Mouse (Mus musculus): ENCODE data around the gene 4921539E11Rik.

4921539E11Rik gene
- long read RNA-seq, experiment 1: 0 reads
- long read RNA-seq, experiment 2: 0 reads

DNA sequence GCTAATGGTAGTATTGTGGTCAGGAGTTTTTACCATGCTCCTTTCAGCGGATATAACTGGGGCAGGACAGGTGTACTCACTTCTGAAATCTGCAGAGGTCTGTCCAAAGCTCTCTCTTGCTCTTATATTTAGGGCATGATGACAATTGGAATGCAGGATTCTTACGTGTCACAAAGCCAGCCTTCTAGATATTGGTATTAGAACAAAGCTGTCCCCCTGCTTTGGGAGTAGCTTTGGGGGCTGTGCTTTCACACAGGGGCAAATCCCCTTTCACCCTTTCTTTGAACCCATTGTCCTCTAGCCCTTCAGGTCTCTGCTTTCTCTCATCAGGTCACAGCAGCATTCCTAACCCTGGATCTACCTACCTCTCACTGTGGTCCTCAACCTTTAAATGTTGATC is at the start of gene 4921539E11Rik:
TSS of gene 4921539E11Rik (minus strand) at position 101 of the 400 bp plus-strand sequence.
- intact Hi-C loops (cut with DNase I): no loop called here

DNA sequence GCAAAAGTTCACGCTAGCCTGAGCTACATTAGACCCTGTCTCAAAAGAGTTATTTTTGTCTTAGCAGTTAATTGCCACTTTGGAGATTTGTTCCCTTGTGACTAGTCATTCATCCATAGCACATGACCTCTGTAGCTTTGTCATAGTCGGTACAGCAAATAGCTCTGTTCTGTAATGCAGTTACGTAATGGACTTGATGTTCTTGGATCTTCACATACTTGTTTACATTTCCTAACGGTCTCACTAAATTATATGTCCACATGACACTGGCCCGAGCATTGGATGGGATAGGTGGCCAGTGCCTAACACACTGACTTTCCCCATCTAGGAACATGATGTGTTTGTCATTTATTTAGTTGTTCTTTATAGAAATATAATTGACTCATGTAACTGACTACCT is 44.5 kb upstream of the 4921539E11Rik start:
- intact Hi-C loops (cut with DNase I): no loop called here

DNA sequence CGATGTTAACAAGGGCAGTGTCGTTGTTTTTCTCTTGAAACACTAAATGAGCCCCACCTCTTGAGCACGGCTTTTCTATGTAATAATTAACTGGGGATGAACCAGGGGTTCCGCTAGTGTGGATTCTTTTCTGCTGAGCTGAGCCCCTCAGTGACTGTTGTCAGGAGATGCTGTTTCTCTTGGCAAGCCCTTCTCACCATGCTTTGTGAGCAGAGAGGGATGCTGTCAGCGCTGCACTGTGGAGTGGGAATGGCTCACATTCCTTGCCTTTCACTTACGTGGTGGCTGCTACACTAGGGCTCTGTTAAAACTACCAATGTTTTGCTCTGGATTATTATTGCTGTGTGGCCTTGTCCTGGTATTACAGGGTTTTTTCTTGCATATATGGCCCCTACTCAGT is 38.7 kb upstream of the 4921539E11Rik start:
- intact Hi-C loops (cut with DNase I): no loop called here

DNA sequence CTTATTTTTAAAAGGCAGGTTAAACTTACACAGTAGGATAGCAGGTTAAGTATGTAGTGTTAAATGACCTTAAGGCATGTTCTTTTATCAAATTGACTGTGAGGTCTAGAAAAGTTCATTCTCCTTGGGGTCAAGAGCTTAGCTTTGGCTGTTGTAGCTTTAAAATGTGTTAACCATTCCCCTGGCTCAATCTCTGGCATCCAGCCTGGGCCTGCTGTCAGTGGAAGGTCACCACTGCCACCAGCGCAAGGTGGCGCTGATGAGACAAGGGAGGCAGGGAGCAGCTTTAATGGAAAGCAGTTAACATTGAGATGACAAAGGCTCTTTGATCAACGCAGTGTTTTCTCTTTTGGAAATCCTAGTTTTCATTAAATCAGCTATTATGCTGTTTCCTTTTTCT is 36.3 kb upstream of the 4921539E11Rik start:
- intact Hi-C loops (cut with DNase I): no loop called here

DNA sequence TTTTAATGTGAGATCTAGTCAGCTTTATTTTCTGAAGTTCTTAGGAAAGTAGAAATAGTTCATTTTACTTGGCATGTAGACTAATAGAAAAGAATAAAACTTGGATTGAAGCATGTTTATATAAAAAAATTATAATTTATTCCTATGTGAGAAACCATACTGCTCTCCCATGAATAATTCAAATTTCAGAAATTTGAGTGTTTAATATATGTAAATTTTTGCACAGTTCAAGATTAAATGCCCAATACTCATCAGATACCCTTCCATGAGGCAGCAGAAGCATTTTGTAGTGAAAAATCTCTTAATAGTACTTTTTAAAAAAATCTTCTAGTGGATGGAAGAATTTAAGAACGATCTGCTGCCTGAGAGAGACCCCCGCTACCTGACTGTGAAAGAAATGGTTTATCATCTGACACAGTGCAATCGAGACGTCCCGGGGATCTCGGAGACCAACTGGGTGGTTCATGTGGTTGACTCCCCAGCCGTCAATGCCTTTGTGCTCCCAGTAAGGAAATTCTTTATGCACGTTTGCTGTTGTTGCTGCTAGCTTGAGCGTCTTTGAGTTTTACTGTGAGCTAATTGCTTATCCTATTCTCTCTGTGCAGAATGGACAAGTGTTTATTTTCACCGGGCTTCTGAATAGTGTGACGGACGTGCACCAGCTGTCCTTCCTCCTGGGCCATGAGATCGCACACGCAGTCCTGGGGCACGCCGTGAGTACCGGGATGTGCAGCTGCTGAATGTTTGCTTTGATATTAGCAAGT is 34.2 kb upstream of the 4921539E11Rik start:
- intact Hi-C loops (cut with DNase I): no loop called here

DNA sequence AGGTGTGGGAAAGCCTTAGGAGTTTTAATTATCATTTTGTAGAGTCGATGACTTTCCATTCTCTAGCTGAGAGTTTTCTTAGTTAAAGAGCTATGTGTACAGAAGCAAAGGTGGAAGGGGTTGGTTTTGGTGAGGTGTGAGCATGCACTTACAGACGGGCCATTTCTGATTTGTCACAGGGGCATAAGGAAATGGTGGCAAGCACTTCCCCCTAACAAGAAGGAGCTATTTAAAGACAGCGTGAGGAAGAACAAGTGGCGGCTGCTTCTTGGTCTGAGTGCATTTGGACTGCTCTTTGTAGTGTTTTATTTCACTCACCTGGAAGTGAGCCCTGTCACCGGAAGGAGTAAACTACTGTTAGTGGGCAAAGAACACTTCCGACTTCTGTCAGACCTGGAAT is 30.8 kb upstream of the 4921539E11Rik start:
- intact Hi-C loops (cut with DNase I): no loop called here

DNA sequence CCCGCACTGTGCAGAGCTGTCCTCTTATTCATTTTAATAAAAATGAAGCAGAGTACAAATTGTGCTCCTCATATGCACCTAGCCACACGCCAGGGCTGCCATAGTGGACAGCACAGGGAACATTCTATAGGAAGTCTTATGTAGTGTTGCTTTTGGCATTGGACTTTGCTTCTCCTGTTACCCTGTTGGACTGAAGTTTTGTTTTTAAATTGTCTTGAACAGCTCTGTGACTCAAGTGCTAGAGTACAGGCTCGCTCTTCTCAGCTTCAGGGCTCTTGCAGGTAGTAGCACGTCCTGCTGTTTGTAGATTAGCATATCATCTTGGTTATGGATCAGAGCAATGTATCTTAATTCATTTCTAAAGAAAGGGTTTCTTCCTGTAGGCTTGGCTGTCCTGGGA is 25.2 kb upstream of the 4921539E11Rik start:
- intact Hi-C loops (cut with DNase I): no loop called here

DNA sequence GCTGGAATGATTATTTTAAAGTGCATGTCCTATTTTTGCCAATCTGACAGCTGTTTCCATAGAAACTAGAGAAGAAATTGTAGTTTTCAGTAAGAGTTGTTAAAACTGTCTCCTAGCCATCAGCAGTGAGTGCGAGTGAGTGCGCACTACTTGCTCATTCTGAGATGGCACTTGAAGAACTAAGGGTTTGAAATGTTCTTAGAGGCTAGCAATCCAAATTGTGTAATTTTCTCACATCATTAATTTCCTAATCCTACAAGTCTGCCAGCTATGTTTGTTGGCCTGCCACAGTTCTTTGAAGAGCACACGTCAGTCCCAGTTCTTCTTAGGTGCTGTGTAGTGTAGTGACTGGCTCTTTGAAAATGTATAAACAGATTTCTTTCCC is 23.9 kb upstream of the 4921539E11Rik start:
- intact Hi-C loops (cut with DNase I): loop anchor here (5.0 kb wide), 2 partner anchors 33 to 102 kb away; no protein-coding TSS in a partner anchor

DNA sequence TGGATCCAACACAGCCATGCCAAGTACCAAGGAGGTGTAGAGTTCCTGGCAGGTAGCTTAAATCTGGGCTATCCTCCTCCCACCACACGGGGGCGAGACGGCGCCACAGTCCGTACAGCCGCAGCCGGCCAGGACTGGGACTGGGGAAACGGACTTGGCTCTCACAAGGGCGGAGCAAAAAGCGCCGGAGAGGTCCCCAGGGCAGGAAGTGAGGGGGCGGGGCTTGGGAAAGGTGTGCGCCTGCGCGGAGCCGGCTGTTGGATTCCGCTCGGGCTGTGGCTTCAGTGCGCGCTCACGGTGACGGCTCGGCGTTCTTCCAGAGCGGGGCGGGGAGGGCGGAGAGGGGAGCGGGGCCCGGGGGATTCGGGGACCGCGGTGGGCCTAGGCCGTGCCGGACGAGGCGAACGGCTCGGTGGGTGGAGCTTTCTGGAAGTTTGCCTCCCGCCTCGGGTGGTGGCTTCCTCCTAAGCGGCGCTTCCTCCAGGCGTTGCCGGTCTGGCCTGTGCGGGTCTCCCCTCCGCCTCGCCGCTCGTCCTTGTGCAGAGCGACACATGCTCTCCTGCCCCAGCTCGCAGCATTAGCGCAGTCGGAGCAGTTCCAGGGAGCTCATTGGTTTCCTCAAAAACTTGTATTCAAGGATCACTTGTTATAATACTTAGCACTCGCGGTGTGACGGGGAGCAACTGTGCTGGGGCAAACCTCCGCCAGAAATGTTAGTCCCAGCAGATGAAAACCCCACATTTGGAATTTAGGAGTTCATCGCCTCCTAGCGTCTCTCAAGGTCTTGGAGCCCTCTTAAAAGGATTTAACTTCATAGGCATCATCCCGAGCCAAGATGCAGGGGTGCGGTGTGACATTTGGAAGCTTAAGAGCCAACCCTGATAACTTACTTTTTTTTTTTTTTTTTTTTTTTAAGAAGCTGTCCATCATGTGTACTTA is 23.2 kb upstream of the 4921539E11Rik start, which contains the start of gene Oma1:
TSS of gene Oma1 (plus strand) at position 226 of the 939 bp plus-strand sequence.
- intact Hi-C loops (cut with DNase I): loop anchor here (5.0 kb wide), 2 partner anchors 33 to 102 kb away; no protein-coding TSS in a partner anchor

DNA sequence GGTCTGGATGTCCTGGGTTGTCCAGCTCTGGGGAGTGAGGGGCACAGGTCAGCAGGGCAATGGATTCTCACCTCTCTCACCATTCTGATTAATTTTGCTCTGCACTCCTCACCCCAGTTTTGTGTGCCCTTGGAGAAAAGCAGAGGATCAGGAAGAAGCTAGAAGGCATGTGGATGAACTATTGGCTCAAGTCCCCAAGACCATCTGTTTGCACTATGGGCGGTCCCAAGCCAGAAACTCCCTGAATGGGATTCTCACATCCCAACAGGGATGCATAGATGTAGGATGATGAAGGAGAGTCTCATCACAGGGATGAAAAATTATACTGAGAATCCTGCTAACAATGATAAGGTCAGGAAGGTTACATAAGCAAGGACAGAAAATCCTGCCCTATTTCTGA is 13.2 kb upstream of the 4921539E11Rik start:
- intact Hi-C loops (cut with DNase I): no loop called here

DNA sequence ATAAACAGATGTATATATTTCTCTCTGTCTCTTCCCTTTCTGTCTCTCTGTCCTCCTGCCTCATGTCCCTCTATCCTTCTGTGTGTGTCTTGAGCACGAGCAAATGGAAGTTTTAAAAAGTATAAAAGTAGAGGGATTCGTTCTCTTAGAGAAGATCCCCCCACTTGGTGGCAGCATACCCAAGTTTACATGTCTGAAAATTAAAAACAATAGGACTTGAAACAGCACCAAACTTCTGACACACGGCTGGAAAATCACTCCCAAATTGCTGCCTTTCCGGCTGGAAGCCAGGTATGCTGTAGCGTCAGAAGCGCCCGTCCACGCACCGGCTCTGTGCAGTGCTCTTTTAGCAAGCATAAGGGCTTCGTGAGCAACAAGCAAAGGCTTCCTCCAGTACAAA is 8.7 kb upstream of the 4921539E11Rik start:
- intact Hi-C loops (cut with DNase I): no loop called here

DNA sequence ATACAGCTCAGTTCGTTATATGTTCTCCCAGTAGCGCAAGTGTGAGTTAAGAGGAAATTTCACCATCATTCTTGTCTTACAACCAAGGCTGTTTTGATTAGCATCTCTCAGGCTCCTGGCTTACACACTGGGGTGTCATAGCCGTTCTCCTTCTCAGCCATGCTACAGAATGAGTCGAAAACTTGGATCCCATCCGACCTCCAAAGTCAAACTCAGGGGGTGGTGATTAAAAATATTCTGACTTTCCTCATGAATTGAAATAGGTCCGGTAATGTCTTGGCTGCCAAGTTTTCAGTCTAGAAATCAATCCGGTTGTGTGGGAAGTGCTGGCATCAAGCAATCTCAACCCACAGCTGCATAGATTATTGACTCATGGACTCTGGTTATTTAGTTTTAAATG is 2.3 kb downstream of the 4921539E11Rik start:
- intact Hi-C loops (cut with DNase I): no loop called here

DNA sequence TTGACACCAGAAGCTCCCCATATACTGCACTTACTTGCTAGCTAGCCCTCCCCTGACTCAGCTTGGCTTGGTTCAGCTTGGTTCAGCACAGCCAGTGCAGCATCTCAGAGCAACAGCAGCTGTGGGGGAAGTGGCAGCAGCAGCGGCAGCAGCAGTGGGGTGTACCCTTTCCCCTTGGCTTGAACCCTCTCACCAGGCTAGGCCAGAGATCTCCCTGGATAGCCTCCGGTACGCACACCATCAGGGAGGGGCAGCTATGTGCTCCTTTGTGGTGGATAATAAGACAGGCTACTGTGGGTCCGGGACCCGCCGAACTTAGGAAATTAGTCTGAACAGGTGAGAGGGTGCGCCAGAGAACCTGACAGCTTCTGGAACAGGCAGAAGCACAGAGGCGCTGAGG is 17.6 kb downstream of the 4921539E11Rik start:
- intact Hi-C loops (cut with DNase I): no loop called here

DNA sequence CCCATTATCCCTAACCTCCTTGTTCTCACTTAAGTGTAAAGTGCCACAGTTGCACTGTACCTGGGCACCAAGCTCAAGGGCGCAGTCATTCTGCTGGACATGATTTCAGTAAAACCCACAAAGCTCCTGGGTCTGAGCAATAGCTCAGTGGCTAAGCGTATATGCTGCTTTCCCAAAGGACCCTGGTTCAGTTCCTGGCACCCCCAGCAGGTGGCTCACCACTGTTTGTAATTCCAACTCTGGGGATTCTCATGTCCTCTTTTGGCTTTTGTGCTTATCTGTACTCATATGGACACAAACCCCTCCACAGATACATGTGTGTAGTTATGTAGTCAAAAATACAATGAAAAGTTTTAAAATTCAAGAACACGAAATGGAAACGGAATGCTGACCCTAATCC is 21.3 kb downstream of the 4921539E11Rik start:
- intact Hi-C loops (cut with DNase I): no loop called here

DNA sequence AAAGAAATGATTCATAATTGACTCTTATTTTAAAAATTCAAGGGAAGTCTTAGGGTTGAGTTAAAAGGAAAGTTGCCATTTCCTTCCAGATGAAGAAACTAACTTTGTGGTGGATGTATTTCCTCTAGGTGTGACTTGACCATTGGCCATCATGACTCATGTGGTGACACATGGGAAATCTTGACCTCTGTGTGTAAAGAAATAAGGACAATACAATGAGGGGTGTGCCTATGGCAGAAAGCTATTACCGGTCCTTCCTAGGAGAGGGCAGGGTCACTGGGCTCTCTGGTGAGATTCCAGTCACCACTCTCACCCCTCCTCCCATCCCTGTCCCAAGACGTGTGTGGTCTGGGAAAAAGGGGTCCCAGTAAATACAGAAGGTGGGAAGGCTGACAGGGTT is 25.5 kb downstream of the 4921539E11Rik start:
- intact Hi-C loops (cut with DNase I): no loop called here

DNA sequence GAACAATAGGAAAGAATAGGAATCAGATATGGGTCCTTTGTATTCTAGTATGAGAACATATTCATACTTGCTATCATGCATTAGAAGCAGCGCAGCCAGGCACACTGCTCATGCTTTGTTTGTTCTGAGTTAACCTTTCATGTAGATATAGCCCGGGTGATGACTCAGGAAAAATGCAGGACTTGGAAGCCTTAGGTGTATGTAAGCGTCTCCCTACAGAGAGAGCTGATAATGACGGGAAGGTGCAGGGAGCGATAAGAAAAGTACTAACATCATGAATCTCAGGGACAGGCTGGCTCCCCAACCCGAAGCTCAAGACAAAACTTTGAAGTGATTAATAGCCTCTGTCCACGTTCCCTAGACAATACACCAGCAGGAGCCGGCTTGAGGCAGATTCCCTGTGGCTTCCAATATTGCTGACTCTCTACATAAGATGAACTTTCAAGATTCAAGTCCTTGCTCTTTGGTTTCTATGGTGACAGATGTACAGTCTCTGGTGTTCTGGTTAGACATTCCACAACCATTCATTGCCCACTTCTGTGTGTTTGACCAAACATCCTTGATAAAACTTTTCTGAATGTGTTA is 26.8 kb downstream of the 4921539E11Rik start:
- intact Hi-C loops (cut with DNase I): no loop called here

DNA sequence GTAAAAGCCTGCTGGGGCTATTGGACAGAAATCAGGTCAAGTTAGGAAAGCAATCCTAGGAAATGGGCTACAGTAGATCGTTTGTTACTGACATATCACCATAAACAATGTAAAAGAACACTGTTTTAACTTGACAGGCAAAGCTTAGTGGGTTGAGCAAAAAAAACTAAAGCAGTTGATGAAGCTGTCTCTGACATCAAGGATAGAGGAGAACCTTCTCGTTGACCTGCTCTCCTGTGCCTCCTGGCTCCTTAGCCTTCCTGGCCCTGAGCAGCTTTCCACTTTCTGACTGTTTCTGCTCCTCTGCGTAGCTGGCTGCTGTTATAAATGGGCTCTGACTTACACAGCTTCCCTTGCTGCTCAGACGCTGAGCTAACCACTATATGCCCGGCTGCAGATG is 27.3 kb downstream of the 4921539E11Rik start:
- intact Hi-C loops (cut with DNase I): no loop called here

DNA sequence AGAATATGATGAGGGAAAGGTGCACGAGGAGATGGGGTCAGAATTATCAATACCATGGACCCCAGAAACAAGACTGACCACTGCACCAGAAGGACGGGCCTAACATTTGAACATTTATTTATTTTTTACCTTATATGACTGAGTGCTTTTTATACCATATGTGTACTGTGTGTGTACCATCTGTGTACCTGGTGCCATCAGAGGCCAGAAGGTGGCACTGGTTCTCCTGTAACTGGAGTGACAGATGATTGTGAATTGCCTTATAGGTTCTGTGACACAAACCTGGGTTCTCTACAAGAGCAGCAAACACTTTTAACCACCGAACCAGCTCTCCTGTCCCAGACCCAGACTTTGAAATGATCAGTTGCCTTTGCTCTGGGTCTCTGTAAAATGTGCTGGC is 31.8 kb downstream of the 4921539E11Rik start:
- intact Hi-C loops (cut with DNase I): no loop called here

DNA sequence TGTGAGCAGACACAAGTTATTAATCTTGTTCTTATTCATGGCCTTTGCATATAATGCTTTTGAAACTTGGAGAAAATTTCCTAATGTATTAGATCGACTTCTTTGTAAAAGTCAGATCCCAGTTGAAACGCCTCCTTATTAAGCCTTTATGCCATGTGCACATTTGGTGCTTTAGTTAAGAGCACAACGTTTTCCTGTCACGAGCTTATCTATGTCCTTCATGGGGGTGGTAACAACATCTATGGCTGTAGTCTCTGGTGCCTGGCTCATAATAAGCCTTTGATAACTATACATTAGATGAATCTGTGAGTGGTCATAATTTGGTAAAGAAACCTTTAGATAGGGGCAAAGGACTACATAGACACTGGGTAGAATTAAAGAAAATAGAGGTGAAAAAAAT is 36.8 kb downstream of the 4921539E11Rik start:
- intact Hi-C loops (cut with DNase I): no loop called here

DNA sequence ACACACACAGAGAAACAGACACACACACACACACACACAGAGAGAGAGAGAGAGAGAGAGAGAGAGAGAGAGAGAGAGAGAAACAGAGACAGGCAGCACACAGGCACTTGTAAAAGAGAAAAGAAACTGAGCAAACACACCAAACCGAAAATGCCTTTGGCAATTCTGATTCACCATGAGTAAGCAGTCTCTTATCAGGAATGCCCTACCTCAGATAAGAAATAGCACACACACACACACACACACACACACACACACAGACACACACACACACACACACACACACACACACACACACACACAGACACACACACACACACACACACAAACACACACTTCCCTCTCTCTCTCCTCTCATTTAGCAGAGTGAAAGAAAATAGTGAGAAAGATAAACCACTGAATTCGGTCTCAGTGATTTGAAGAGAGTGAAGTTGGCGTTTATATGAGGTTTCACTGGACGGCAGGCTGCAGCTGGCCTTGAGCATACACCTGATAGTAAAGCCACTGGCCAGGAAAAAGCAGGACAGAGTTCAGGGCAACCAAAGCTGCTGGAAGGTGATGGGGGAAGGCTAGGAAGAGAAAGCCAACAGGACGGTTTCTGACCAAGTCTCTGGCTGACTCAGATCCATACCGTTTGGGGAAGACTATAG is 41.1 kb downstream of the 4921539E11Rik start:
- intact Hi-C loops (cut with DNase I): no loop called here

DNA sequence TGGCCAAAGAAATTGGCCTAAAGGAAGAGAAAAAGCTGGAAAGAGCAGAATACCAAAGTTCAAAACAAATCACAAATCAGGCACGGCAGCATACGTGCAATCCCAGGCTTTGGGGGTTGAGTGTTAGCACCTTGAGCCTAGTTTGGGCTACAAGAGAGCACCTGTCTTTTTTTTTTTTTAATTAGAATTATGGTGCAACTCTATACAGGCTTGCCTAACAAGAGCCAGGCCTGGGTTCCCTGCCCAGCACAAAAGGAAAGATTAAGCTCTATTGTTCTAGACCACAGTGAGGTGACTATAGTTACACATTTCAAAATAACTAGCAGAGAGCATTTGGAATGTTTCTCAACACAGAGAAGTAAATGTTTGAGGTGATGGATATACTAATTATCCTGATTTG is 42.9 kb downstream of the 4921539E11Rik start:
- intact Hi-C loops (cut with DNase I): no loop called here
